Mouse (Mus musculus) midbrain, embryonic 14.5 days (tissue): ENCODE results near the gene Tln1. TPM values are rescaled to one million over a fixed set of nuclear protein-coding genes. Genes with fewer than 3 reads are reported as not detected.
"Not testable (repeated sequence)": the region's sequence is repeated elsewhere in the genome, so short reads cannot be mapped to it uniquely, and the experiment has no call there.

ENCODE experiments used
- ATAC-seq: fragments of 200-750 bp; cut with Nextera tagmentation; 2 replicates; pipeline ENCODE4 v1.8.0; 2017; ENCODE audit warnings: moderate number of reproducible peaks, moderate library complexity; ENCODE audit not compliant: low FRiP score, low TSS enrichment
- DNase-seq: peaks from one replicate; pipeline ENCODE4 v3.0.0-alpha.2; 2015
- H3K27ac ChIP-seq: fragments of 300-500 bp; sonication (generic); replicated peaks from 2 replicates; pipeline ENCODE4 v1.5.1; 2014; ENCODE audit warnings: mild to moderate bottlenecking, low read depth, low read length, moderate library complexity
- H3K27me3 ChIP-seq: fragments of 300-500 bp; sonication (generic); 2 replicates; pipeline ENCODE4 v1.6.1; 2014; ENCODE audit warnings: low read length, control low read depth, mixed read lengths; ENCODE audit not compliant: control insufficient read depth, insufficient read depth
- H3K36me3 ChIP-seq: fragments of 300-500 bp; sonication (generic); 2 replicates; pipeline ENCODE4 v1.6.1; 2014; ENCODE audit warnings: low read length, control low read depth; ENCODE audit not compliant: control insufficient read depth, insufficient read depth
- H3K4me1 ChIP-seq: fragments of 300-500 bp; sonication (generic); 2 replicates; pipeline ENCODE4 v1.6.1; 2014; ENCODE audit warnings: mild to moderate bottlenecking, antibody characterized with exemption, low read length, control low read depth; ENCODE audit not compliant: control insufficient read depth, insufficient read depth
- H3K4me2 ChIP-seq: fragments of 300-500 bp; sonication (generic); 2 replicates; pipeline ENCODE4 v1.6.1; 2014; ENCODE audit warnings: mild to moderate bottlenecking, low read length, moderate library complexity
- H3K4me3 ChIP-seq: fragments of 300-500 bp; sonication (generic); replicated peaks from 2 replicates; pipeline ENCODE4 v1.5.1; 2014; ENCODE audit warnings: low read depth, low read length
- H3K9ac ChIP-seq: fragments of 300-500 bp; sonication (generic); replicated peaks from 2 replicates; pipeline ENCODE4 v1.6.1; 2014; ENCODE audit warnings: mild to moderate bottlenecking, low read length, moderate library complexity
- H3K9me3 ChIP-seq: fragments of 300-500 bp; sonication (generic); 2 replicates; pipeline ENCODE4 v1.6.1; 2016; ENCODE audit warnings: low read length, control low read depth, mixed read lengths; ENCODE audit not compliant: control insufficient read depth
- WGBS: fragments of 180-500 bp; shearing (Covaris S2); extraction: QIAGEN DNeasy Blood & Tissue Kit; methylation state at CpG from one replicate; pipeline ENCODE4 v1.1.7; 2014; 5-methylcytosine and 5-hydroxymethylcytosine counted together
- polyA plus RNA-seq: library from polyadenylated mRNA; unstranded; fragments of >200 nt; fragmentation: Nextera tagmentation; extraction: Ambion mirVana; gene quantifications from 2 replicates; pipeline ENCODE4 v1.2.1, GENCODE M21; 2014

Tln1 gene
- polyA plus RNA-seq, 1 experiment from 2014 or later: 60.3 TPM

- no peaks in the 10 kb centered on the region for H3K36me3 ChIP-seq
- ATAC-seq (no peak), DNase-seq (no peak)
- no peaks in the 10 kb centered on the region for H3K27me3 ChIP-seq
- no peak overlapping the region for H3K4me2 ChIP-seq
- H3K4me3 ChIP-seq: no peak overlapping the region
- 78% methylated on average over 5 of the region's 5 CpGs for WGBS
- H3K4me1 ChIP-seq: peaks cover 13% of the 10 kb centered on the region
- peaks cover 3% of the 10 kb centered on the region; the same call in 1 of the 2 replicates for H3K9me3 ChIP-seq
- H3K27ac ChIP-seq: no peak overlapping the region
- no peak overlapping the region for H3K9ac ChIP-seq
Observed at GRCm38 (mm10) chr4:43490801-43491200, 71.7 kb downstream of the Tln1 start.

GRCm38 (mm10) chr4:43489611-43490010, 72.9 kb downstream of the Tln1 start:
- H3K27ac ChIP-seq: no peak overlapping the region
- H3K4me3 ChIP-seq: no peak overlapping the region
- peaks cover 7% of the 10 kb centered on the region for H3K4me1 ChIP-seq
- ATAC-seq (no peak), DNase-seq (no peak)
- H3K27me3 ChIP-seq: no peaks in the 10 kb centered on the region
- WGBS: 92% methylated on average over 3 of the region's 3 CpGs
- peaks cover 3% of the 10 kb centered on the region; the same call in 1 of the 2 replicates for H3K9me3 ChIP-seq
- H3K36me3 ChIP-seq: no peaks in the 10 kb centered on the region
- H3K4me2 ChIP-seq: no peak overlapping the region
- H3K9ac ChIP-seq: no peak overlapping the region

GRCm38 (mm10) chr4:43485666-43486065, 76.8 kb downstream of the Tln1 start:
- H3K36me3 ChIP-seq, H3K27me3 ChIP-seq, H3K4me3 ChIP-seq, H3K27ac ChIP-seq, ATAC-seq, H3K4me2 ChIP-seq, H3K9ac ChIP-seq, H3K4me1 ChIP-seq, H3K9me3 ChIP-seq, DNase-seq: not testable (repeated sequence)
- 90% methylated on average over 5 of the region's 5 CpGs for WGBS

- no peak within 1 kb of the TSS for H3K4me2 ChIP-seq
- H3K9ac ChIP-seq: no peak within 1 kb of the TSS
- H3K4me1 ChIP-seq: no peaks in the 10 kb centered on the region
Observed at GRCm38 (mm10) chr4:43483535-43484091, 78.9 kb downstream of the Tln1 start, which contains the start of gene Sit1. Gene Sit1 (minus strand): TSS chr4:43483734.

GRCm38 (mm10) chr4:43482591-43482990, 79.9 kb downstream of the Tln1 start:
- Histone ChIP-seq H3K9ac (no peak overlapping the region), H3K9me3 (no peaks in the 10 kb centered on the region), H3K4me3 (no peak overlapping the region), H3K4me1 (no peaks in the 10 kb centered on the region), H3K36me3 (no peaks in the 10 kb centered on the region), H3K27me3 (no peaks in the 10 kb centered on the region), H3K27ac (no peak overlapping the region), H3K4me2 (no peak overlapping the region)
- no peak for ATAC-seq
- DNase-seq: no peak
- WGBS: 75% methylated on average over 10 of the region's 10 CpGs

More at GRCm38 (mm10) chr4:43483535-43484091, 78.9 kb downstream of the Tln1 start, which contains the start of gene Sit1:
- Histone ChIP-seq H3K4me3 (no peak within 1 kb of the TSS), H3K36me3 (no peaks in the 10 kb centered on the region), H3K27me3 (no peaks in the 10 kb centered on the region), H3K9me3 (no peaks in the 10 kb centered on the region), H3K27ac (no peak within 1 kb of the TSS)
- no peak for ATAC-seq
- DNase-seq: no peak
- 60% methylated on average over 12 of the region's 12 CpGs for WGBS

- no peak for DNase-seq
- 77% methylated on average over 7 of the region's 7 CpGs for whole genome bisulfite sequencing
- Histone ChIP-seq H3K9me3 (no peaks in the 10 kb centered on the region), H3K4me2 (no peak overlapping the region), H3K9ac (no peak overlapping the region), H3K4me1 (no peaks in the 10 kb centered on the region), H3K4me3 (no peak overlapping the region), H3K27me3 (no peaks in the 10 kb centered on the region), H3K36me3 (no peaks in the 10 kb centered on the region), H3K27ac (no peak overlapping the region)
- ATAC-seq: no peak
Observed at GRCm38 (mm10) chr4:43481894-43482456, 80.5 kb downstream of the Tln1 start.

Other genes starting within 250 kb of the Tln1 start
- gene Rusc2, start 180.7 kb downstream of the Tln1 start, polyA plus RNA-seq: 68.1 and 106 TPM in 2 replicates
- gene Fam166b, start 133.6 kb downstream of the Tln1 start, polyA plus RNA-seq: 0.46 and 0.76 TPM in 2 replicates
- 20.9 and 21.2 TPM in 2 replicates for gene Tesk1, start 120.8 kb downstream of the Tln1 start, polyA plus RNA-seq
- gene Cd72, start 108.1 kb downstream of the Tln1 start, polyA plus RNA-seq: 7.9 and 12.9 TPM in 2 replicates
- not detected in 2 replicates for gene Sit1, start 79.0 kb downstream of the Tln1 start, polyA plus RNA-seq
- gene Ccdc107, start 69.8 kb downstream of the Tln1 start, polyA plus RNA-seq: 68.1 and 80.6 TPM in 2 replicates
- 5.0 and 6.0 TPM in 2 replicates for gene Arhgef39, start 63.0 kb downstream of the Tln1 start, polyA plus RNA-seq
- 0.30 TPM in 1 of 2 replicates, not detected in the other for gene Car9, start 55.7 kb downstream of the Tln1 start, polyA plus RNA-seq
- gene Tpm2, start 38.9 kb downstream of the Tln1 start, polyA plus RNA-seq: 3.6 and 10.8 TPM in 2 replicates
- gene Creb3, start 359 bp downstream of the Tln1 start, polyA plus RNA-seq: 80.9 and 82.8 TPM in 2 replicates
- 27.2 and 28.5 TPM in 2 replicates for gene Rgp1, start 16.0 kb upstream of the Tln1 start, polyA plus RNA-seq
- gene Gba2, start 16.2 kb upstream of the Tln1 start, polyA plus RNA-seq: 50.5 and 53.4 TPM in 2 replicates
- gene Msmp, start 21.8 kb upstream of the Tln1 start, polyA plus RNA-seq: 2.1 TPM in 2 replicates
- gene Npr2, start 69.2 kb upstream of the Tln1 start, polyA plus RNA-seq: 15.1 and 16.2 TPM in 2 replicates
- gene Spag8, start 90.9 kb upstream of the Tln1 start, polyA plus RNA-seq: 5.1 and 5.8 TPM in 2 replicates
- gene Hint2, start 93.8 kb upstream of the Tln1 start, polyA plus RNA-seq: 68.8 and 81.3 TPM in 2 replicates
- gene Tmem8b, start 106.3 kb upstream of the Tln1 start, polyA plus RNA-seq: 11.2 and 13.3 TPM in 2 replicates
- gene Fam221b, start 106.5 kb upstream of the Tln1 start, polyA plus RNA-seq: 2.7 and 2.9 TPM in 2 replicates
- gene Olfr70, start 138.1 kb upstream of the Tln1 start, polyA plus RNA-seq: not detected in 2 replicates
- 0.16 TPM in 1 of 2 replicates, not detected in the other for gene Olfr71, start 147.6 kb upstream of the Tln1 start, polyA plus RNA-seq
- gene Hrct1, start 164.5 kb upstream of the Tln1 start, polyA plus RNA-seq: 0.20 and 0.30 TPM in 2 replicates
- not detected in 2 replicates for gene Spaar, start 167.3 kb upstream of the Tln1 start, polyA plus RNA-seq
- not detected in 2 replicates for gene Olfr159, start 208.3 kb upstream of the Tln1 start, polyA plus RNA-seq